Mouse (Mus musculus) urinary bladder, adult 18-20 months (tissue): ENCODE results near the gene Kif21b.

ENCODE experiments used
- DNase-seq, 2 experiments: peaks; one replicate each; pipeline ENCODE4 v3.0.0; 2022; ENCODE audit warnings: low spot score in 2 of 2, mixed read lengths in 2 of 2

Gene Kif21b

DNA sequence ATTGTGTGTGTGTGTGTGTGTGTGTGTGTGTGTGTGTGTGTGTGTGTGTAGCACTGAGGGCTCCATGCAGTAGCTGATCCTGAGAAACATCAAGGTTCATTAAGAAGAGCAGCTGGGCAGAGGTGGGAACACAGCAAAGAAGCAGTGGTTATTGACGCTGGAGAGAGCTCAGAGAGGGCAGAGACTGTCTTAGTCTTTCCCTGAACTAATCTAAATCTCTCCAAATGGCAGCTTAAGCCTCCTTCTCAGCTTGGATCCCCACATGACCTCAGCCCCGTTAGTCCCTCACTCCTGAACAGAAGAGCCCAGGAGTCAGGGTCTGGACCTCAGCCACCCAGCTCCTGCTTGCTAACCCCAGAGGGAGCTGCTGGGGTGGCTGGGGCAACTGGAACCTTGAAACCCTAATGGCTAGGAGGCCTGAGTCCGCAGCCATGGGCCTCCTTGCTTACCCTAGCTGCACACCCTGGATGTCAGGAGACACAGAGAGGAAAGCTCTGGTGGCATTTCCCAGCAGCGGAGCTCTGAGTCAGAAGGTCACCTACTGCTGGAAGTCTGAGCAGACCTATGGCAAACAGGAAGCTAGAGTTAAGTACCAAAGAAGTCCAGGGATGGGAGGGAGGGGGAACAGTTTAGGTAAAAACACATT, 2.1 kb upstream of the Kif21b start:
- no peak for DNase-seq

DNA sequence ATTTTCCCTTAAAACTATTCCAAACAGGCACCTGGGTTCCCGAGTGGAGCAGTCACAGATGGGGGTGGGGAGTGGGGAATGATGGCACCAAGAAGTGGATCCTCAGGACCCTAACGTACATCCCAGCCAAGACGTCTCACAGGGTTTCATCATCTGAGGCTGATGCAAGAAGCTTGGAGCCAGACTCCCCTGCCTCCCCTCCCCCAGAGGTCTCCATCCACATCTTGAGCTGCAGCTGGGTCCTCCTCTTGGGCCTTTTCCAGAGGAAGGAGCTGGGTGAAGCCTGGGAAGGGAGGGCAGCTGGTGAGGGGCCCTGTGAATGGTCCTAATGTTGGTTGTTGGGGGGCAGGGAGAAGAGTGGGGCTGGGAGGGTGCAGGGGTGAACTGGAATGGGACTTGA, 1.1 kb upstream of the Kif21b start:
- no peak for DNase-seq

DNA sequence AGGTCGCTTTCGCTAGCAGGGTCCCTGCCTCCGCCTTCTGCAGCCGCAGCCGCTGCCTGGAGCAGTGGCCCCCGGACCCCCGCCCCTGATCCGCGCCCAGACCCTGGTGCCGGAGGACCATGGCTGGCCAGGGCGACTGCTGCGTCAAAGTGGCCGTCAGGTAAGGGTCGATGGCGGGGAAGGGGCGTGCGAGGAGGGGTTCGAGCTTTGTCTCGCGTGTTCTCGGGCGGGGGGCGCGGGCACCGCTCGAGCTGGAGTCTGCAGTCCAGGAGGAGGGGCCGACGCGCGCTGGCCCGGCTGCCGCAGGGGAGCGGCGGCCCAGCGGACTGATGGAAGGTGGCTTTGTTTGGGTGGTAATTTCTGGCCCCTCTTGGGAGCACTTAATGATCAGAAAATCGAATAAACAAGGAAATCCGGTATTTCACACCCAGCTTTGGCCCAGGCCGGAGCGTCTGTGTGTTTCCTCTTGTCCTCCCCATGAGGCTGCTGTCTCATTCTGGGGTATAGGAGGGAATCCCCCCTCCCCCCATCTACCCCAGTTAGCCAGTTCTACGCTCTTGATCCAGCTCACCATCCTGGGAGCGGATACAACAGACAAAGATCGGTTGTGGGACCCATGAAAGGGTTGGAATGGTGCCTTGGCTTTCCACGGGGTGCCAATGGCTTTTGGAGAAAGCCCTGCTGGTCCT, 558 bp downstream of the Kif21b start:
- DNase-seq = no peak

DNA sequence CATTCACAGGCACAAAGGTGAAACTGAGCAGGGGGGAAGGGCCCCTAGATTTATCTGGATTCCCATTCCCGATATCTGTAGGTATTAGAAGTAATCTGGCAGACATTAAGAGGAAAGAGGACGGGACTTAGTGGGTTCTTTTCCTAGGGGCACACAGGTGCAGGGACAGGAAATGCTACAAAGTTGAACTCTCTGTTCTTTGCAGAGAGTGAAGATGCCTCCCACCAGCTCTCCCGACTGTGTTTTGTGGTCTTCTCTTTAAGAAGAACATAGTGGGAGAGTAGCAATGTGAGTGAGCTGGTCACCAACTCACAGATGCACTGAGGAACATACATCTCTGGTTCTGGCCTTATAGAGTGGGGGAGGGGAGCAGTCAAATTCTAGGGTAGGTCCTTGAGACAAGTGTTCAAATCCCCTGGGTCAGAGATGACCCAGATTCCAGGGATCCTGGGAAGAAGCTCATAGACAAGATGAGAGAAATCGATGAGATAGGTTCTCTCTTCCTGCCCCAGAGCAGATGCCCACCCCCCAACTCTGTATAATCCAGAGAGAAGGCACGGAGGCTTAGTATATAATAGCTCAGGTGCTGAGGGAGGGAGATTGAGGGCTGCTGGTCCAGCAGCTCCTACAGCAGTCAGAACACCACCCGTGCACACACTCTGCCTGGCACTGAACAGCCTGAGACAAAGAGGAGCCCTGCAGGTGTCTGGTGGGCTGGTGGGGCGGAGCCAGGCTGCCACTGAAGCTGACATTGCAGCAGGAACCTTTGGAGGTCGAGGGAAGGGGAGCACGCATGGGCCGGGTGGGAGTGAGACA, 1.4 kb downstream of the Kif21b start:
- no peak for DNase-seq

DNA sequence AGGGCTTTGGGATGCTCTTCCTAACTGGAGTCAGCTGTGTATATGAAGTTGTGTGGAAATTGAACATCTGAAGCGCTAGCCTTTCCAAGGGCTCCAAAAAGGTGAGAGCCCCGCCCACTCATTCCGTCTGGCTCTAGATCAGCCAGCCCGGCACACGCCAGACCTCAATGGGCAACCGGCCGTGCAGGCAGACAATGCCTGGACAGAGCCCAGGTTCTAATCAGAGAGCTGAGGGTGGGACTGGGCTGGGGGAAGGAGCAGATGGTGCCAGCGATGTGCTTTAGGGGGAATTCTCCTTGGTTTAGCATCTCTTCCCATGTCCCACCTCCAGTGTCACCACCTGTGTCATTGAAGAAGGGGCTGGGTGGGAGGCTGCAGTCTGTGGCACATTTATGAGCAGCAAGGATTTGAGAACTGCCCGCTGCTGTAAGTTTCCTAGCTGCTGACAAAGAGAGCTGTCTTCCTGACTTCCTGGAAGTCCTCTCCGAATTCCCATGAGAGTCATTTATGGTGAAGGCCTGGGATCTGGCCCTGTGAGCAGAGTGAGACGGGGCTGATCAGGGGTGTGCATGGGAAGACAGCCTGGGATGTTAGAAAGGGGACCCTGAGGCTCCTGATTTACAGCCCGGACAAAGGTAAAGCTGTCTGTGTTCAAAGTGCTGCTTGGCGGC, 2.5 kb downstream of the Kif21b start:
- no peak for DNase-seq

DNA sequence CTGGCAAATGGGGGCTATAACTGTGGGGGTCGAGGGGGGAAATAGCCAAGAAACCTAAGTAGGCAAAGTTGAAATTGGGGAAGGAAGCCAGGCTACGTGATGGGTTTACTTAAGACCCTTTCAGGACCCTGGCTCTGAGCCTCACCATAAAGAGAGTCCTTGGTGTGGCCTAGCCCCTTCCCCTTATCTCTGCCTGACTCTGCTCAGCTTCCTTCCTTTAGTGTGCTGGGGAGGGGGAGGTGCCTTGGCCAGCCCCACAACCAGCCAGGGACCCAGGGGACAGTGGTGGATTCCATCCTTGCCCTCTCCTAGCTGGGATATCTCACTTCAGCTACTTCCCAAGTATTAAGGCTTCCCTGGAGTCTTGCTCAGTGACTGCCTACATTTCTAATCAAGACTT, 3.4 kb downstream of the Kif21b start:
- DNase-seq = no peak

DNA sequence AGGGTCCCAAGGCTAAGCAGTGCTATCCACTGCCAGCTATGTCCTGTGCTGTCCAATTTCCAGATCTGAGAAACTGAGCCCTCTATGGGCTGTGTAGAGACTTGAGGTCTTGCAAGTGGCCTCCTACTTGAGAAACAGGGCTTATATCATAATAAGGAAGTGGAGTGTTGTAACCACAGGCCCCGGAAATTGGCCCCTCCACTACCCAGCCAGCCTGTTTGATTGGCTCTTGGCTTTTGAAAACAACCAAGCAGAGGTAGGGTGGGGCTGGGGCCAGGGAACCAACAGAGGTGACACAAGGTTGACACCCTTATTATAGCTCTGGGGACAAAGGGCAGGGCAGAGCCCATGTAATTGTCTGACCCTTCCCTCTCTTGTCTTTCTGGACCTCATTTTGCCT, 3.9 kb downstream of the Kif21b start:
- peak in 1 of 2 experiments; percentile 54 for DNase-seq

DNA sequence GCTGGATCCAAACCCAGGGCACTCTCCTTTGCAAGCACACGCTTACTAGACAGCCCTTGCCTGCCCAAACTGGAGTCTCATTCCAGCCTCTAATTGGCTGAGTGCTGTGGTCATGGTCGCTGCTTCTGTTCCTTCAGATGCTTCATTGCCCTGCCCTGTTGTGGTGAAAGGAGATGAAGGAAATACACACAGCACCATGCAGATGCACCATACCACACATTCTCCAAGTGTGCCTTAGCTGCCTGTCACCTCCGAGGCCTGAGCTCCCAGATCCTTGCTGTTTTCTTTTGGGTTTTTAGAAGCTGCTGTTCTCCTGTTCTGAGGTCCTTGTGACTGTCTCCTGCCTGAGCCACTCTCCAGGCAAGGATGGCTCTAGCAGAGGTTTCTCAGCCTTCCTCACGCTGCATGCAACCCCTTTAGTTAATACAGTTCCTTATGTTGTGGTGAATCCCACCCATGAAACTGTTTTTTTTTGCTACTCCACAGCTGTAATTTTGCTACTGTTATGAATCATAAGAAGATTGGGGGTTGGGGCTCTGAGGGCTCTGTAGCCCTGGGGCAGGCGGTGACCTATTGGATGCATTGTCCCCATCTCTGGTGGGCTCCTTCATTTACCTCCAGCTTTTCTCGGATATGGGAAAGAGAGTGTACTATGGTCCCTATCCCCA, 4.7 kb downstream of the Kif21b start:
- DNase-seq = no peak

DNA sequence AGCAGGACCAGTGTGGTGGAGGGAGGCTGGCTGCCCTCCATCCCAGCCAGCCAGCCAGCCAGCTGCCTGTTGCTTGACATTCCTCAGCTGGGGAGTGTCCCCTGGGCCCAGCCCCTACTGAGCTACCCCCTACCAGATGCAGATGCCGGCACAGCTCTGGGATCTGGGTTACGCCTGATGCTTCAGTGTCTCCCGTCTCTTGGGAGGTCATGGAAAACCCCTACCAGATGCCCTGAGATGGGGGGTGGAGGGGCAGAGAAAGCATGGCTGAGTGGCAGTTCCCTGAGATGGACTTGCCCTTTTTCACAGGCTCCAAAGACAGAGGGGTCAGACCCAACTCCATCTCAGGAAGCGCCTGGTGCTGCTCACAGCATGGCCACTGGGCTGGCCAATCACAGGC, 5.4 kb downstream of the Kif21b start:
- no peak for DNase-seq

DNA sequence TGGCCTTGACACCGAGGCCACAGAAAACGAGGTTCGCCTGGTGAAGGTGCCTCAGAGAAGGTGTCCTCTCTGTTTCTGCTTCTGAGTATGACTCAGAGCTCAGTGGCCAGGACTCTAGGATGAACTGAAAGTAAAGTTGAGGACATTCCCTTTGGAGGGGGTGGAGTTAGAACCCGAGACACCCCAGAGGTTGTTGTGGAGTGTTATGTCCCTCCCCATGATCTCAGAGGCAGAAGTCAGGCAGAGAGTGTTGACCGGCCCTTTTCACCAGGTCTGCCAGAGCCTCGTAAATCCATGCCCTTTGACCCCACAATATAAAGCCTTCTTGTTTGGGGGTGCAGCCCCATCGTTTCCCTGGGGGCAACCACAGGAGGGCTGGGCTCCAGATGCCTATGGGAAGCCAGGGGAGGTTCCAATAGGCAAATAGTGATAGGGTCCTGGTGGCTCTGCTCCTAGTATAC, 5.9 kb downstream of the Kif21b start:
- no peak for DNase-seq

DNA sequence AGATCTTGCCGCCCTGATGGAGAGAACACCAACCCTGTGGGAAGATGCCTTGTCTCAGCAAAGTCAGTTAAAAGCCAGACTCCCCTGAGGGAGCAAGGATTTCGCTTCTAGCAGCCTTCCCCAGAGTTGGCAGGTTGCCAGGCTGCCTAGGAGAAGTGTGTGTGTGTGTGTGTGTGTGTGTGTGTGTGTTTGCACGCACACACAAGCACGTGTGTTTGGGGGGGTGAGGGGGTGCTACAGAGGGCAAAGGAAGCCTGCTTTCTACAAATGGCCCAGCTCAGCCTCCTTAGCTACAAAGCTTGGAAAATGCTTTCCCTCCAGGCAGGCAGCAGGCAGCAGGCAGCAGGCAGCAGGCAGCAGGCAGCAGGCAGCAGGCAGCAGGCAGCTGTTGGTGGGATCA, 6.4 kb downstream of the Kif21b start:
- DNase-seq = no peak

DNA sequence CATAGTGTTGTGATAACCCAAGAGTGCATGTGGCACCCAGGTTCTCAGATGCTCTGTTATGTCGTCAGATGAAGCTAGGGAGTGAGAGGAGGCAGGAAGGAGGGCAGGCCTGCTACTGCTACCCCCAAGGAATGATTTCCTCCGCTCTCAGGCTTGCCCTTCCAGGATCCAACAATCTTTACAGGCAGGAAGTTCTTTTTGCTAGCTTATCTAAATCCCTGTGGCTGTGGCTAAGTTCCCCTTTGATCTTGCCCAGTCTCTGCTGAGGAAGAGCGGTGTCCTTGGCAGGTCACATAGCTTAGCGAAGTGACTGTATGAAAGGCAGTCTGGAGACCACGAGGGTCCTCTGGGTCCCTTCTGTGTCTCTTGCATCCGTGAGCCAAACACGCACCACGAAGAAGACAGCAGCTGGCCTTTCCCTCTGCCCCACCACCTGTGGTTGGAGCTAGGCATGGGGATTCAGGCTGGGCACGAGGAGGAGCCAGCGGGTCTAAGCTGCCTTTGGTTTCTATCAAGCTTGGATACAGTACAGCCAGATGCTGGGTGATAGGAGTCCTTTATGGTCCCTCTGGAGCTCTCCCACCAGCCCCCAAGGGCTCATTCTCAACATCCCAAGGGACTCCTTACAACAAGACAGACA, 7.1 kb downstream of the Kif21b start:
- DNase-seq = no peak

DNA sequence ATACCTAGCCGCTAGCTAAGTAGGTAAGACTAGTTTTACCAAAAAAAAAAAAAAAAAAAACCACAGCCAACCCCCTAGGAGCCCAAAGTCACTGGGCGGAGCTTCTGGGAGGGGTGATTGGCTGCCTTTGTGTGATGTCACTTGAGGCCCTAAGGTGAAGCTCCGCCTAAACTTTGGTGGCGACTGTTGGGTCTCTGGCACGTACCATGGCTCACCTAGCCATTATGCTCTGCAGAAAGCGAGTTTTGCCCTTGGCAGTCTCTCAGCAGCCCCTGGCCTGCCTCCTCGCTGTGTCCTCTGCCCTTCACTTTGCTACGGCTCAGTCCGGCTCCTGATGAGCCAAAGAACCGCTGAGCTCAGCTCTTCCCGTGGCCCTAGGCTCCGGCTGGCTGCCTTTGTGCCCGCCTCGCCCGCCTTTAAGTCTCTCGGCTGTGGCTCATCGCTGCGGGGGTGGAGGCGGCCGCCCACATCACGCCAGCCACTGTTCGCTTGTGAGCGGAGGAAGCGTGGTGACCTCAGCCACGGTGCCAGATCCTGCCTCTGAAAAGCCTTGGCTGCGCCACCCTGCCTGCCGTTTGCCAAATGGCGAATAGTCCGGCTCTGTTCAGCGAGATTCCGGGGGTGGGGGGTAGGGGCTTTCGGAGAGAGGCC, 8.9 kb downstream of the Kif21b start:
- peak; percentile 54 to 74 for DNase-seq

DNA sequence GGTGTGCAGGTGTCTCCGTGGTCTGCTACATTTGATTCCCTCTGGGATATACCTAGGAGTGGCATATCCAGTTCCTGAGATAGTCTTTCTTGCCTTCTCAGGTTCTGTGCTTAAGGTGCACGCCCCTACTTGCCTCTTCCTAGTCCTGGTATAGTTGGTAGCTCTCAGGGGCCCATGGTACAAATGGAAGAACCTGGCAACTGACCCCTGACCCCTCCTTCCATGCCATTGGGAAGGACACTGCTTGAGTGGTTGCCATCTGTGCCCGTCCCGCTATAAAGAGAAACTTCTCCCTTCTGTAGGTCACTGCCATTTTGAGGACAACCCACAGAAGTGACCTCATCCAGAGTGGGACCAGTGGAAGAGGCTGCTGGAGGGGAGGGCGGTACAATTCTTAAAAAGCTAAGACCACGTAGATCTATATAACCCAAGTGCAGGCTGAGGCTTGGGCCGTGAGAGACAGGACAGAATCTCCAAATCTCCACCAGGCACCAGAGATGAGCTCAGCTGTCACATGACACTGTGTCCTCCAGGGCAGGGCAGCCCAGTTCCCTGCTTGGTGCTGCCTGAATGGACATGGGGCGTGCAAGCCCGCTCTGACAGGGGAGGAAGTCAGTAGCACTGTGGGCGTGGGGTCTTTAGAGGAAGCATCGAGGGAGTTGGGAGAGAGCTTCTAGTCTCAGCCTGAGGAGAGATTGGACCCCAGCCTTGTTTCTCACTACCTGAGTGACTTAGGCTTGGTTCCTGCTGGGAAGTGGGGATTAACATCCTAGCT, 10.2 kb downstream of the Kif21b start:
- no peak for DNase-seq

DNA sequence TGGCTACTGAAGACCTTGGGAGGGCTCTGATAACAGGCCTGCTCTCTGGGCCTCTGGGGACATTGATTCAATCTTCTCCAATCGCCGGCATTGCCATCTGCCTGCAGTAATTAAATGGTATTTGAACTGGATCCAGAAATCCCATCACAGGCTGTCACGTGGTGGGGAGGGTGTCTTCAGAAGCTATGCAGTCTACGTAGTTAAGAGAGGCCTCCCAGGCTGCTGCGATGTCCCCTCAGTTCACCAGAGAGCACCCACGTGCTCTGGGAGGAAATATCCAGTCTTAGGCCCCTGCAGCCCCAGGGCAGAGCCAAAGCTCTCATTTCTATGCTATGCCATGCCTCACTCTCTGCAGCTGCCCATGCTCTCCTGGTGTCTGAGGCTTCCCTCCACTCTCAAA, 11.1 kb downstream of the Kif21b start:
- DNase-seq = no peak

DNA sequence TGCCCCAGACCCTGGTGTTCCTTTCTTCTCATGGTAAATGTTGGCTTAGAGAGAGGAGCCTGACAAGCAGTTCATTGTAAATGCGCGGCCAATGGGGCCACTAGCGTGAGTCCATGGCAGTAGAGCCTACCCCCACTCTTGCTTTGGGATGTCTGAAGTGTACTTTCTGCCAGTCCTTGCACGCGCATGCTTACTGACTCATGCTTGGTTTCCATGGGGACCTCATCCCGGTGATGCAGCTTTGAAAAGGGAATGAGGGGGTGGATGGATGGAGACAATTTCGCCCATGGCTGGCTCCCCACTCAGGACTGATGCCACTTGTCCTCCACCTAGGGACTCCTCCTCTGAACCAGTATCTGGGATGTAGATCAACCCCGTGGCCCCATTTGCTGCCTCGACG, 12.3 kb downstream of the Kif21b start:
- DNase-seq = no peak

DNA sequence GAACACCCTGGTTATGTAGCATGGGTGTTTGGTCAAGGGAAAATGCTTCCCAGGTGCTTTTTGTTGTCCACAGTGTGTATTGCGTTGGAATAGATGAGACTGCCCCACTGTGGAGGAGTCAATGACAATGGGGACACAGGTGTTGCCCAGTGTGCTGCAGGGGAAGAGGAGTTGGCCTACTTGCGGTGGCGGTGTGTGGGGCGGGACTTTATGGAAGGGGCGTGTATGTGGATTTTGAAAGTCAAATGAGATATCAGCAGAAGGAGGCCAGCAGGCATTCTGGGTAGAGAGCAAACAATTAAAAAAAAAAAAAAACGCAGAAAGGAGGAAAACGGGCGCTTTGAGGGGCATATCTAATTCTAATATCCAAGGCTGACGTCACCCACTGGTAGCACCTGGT, 18.5 kb downstream of the Kif21b start:
- no peak for DNase-seq

DNA sequence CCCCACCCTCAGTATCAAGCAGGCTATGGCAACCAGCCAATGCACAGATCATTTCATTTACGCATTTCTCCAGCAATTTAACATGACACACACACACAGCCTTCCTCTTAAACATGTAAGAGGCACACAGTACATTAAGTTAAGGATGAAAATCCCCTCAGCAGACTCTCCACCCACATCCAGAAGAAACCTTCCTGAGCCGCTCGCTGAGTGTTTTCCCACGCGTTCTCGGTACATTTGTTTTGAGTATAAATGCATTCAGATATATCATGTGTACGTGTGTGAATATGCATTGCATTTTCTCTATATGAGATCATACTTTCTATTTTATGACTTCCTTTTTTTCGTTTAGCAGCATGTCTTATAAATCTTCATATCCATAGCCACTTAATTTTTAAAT, 20.2 kb downstream of the Kif21b start:
- no peak for DNase-seq

DNA sequence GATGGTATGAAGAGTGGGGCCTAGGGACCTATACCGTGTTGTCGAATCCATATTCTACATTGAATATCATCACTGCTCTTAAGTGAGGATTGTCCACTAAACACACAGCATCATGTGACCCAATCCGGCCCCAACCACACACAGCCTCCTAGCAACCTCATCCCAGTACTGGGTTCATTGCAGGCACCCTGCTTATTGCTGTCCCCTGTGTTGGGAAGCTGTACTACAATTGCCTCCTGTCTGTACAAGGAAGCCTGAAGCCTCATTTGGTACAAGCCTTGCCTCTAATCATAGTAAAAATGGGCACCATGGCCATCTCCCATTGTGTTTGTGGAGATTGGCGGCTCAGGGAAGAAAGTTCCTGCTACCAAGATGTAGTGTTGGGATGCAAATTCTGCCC, 25.1 kb downstream of the Kif21b start:
- DNase-seq = no peak

DNA sequence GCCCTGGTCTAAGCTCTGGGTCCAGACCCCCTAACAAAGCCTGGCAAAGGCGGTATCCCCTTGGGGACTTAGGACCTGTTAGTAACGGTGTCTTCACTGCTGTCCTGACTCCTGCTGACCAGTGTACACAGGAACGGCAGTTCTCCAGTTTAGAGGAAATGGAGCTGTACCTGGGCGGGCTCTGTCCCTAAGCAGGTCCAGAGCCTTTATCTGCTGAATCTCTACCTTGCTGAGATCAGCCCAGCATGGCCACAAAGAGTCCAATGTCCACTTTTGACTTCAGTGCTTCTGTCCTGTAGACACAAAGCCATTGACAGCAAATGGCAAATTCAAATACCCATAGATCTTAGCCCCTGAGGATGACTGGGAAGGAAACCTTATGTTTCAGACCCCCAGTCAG, 25.8 kb downstream of the Kif21b start:
- no peak for DNase-seq
